Mouse (Mus musculus) adrenal gland, adult (tissue): Measurements from ENCODE around the gene Ccdc40.

Experiments
- DNase-seq, 2 experiments: peaks; one replicate each; pipeline ENCODE4 v3.0.0; 2022 to 2023; ENCODE audit warnings: low spot score in 1 of 2; ENCODE audit not compliant: inconsistent age in 2 of 2

The Ccdc40 gene

DNA sequence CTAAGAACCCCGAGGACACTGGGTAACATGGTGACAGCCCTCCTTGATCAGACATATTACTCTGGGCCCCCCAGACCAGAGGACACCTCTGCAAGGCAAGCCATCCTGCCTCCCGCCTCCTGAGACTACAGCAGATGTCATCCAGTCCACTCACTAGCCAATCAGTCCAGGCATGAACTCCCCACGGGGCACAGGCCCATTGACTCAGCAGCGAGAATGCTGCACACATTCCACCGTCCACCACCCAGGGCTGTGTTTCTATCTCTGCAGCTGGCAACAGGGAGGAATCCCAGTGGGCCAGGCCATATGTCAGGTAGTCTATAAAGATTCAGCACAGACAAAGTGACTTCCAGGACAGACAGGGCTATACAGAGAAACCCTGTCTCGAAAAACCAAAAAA, 20.4 kb upstream of the Ccdc40 start:
- DNase-seq: no peak

DNA sequence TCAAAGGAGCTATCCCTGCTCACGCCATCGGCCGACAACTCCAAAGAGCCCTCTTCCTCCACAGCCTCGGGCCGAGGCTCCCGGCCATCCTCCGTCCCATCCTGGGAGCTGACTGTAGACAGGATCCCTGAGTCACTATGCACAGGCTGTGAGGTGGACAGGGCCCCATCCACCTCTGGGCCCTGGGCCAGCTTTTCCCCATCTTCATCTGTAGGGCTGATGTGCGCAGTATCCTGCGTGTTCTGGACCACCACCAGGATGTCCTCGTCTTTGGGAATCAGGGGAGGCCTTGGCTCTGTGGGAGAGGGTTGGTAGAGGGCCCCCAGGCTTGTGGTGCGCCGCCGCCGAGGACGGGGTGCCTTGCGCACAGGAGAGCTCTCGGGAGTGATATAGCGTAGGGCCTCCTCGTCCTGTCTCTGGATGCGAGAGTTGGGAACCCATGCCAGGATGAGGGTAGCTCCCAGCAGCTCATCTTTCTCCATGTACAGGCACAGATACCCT, 19.5 kb upstream of the Ccdc40 start:
- no peak for DNase-seq

DNA sequence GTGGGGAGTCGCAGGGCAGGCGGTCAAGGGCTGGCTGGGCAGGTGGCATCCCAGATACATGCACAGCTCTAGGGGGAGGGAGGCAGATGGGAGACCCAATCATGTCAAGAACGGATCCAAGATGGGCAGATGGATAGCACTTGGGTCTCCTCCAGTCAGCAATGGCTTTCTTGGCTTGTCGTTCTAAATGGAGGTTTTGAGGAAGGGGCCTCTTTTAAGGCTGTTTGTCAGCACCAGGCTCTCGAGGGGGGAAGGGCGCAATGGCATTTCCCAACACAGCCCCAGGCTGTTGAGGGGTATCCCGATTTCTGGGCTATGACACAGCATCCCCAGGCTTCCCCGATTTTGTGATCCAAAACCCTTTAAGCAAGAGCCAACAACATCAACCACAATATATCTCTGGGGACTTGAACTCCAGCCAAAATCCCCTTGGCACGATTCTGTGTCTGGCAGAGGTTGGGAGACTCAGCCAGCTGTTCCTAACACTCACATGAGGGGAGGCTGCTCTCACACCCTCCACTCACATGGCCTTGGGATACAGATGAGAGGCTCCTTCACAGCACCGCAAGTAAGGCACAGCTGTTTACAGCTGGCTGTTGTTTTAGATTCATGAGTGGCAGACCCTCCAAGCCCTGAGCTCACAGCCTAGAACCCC, 18.9 kb upstream of the Ccdc40 start:
- DNase-seq: peak in 1 of 2 experiments; percentile 71

DNA sequence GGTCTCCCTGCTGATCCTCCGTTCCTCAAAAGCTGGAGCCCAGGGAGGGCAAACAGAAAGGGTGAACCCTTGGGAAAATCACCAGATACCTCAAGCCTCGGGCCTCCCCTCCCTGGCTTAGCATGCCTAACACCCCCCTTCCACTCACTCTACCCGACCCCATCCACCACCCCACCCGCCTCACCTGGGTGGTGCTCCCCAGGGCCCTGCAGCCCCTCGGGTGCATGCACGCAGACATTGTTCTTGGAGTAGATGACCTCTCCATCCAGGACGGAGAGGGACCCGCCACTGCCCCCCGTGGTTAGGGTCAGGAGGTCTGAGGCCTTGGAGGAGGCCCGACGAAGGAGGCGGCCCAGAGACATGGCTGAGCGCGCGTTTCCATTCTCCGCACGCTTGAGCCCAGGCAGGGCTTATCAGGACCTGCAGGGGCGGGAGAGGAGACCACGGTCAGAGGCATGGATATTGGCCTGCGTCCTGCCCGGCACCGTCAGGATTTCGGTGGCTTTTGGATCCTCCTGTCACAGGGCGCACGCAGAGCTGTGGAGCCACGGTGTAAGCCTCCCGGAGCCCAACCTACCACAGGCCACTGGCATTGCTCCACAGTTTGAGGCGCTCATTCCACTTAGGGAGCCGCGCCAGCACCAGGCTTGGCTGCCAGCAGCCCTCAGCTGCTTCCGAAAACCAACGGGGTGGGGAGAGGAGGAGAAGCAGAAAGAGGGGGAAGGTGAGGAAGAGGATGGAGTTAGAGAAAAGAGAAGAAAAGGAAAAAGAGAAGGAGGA, 17.9 kb upstream of the Ccdc40 start:
- peak in 1 of 2 experiments; percentile 61 for DNase-seq

DNA sequence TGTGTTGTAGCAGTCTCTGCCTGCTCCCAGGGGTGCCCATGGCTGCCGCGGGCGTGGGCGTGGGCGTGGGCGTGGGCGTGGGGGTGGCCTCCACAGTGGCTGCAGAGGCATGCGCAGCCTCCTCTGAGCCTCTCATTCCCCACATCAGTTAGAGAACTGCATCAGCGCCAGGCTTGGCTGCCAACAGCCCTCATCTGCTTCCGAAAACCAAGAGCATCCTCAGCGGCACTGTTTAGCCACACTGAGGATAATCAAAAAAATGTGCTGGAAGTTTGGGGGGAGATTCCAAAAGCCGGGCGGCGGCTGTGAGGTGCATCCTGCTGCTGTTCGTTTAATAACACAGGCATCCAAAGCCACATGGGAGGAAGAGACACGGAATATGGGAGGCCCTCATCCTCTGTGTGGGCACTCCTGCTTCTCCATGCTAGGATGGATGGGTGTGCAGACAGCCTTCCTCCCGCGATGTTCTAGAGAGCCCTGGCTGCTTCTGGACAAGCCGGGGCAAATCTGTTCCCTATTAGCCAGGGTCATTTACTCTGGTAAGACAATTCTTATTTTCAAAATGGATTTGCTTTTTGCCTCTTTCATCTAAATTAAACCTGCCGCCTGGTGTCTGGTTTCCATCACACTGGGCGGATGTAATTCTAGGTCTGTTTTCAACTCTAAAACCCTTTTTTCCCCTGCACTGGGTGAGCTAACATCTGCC, 16.6 kb upstream of the Ccdc40 start:
- DNase-seq: no peak

DNA sequence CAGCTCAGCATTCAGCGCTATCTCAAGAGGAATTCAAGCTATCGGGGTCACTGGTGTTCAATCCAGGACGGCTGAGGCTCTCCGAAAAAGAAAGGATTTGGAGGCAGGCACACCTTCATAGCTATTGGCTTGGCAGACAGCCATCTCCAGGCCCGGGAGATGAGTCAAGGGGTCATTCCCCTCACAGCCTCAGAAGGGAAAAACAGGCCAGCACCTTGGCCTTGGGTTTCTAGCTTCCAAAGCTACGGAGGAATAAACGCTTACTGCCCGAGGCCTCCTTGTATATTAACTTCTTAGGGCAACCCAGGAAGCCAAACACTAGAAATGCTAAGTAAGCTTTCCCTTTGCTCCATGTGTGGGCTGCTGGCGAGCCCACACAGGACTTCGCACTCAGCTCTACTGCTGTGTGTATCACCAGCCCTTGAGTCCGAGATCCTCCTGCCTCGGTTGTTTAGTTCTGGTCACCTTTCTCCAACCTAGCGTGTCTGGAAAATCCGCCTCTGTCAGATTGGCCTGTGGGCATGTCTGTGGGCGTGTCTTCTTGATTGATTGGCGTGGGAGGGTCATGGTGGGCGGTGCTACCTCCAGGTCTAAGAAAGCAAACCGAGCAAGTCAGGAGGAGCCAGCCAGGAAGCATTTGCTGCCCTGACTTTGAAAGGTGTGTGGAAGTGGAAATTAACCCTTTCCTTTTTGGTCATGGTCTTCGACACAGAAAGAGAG, 15.0 kb upstream of the Ccdc40 start:
- peak; percentile 79 to 87 for DNase-seq

DNA sequence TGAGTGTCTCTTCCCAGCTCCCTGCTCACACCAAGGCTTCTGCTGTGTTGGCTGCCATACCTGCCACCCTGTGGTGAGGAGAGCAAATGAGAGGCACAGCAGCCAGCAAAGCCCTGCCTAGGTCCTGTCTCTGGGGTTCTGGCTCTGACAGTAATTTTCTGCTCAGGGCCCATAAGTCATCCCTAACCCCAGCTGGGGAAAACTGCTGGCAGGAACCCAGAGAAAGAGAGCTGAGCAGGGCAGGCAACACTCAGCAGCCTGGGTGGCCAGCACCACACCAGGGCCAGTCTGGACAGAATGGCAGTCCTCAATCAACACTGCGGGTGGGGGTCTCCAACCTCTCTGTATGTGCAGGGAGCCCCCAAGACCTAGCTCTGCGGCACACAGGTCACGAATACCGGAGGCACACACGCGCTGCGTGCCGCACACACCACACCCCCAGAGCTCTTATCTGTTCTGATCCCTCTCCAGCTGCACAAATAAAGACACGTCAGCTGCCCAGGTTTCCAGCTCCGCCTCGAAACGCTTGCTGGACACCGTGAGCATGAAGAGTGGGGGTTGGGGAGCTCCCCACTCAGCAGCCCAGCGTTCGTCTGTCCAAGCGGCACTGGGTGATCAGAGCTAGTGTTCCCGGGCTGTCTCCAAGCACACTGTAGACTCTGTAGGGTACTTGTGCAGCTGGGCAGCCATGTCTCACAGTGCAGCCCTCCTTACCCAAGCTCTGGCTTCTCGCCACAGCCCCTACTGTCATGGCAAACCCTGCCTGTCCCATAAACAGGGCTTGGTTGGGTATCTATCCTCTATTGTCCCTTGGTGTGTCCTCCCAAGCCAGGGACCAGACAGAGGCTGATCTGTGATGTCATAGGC, 13.1 kb upstream of the Ccdc40 start:
- peak; percentile 84 to 92 for DNase-seq

DNA sequence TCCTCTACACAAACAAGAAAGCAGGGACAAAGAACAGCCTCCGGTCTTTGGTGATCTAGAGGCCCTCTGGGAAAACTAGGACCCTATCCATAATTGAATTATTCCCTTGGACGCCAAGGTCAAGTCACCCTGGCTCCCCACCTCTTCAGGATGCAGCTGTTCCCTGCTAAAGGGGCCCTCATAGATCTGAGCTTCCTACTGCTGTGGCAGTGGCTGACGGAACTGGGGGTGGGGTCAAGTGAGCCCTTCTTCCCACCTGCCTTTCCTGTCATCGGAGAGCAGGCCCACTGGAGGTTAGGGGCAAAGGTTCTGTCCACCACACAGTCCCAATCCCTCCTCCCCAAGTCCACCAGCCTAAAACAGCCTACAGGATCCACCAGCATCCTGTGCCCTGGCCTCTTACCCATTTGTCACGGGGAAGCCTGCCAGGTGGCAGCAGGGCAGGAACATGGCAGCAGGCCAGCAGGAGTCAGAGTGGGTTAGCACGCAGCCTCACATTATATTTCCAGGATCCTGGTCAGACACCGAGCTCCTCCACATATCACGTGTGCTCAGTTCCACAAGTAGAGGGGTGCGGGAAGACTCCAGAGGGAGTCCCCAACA, 12.4 kb upstream of the Ccdc40 start:
- peak; percentile 67 to 80 for DNase-seq

DNA sequence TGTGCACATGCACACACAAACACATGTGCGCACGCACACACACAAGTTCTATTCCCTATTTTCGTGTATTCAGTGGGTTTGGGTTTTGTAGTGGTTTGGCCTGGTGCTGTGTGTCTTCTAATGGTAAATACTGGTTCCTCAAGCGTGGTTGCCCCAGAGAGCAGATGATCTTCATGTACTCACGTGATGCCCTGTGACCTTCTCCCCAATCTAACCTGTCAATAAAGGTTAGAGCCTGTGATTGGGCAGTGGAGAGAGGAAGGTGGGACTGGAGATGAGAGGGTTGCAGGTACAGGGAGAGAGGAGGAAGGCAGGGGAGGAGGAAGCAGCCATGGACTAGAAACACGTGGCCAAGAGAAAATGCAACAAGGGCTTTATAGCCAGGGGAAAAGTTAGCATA, 10.5 kb upstream of the Ccdc40 start:
- DNase-seq: no peak

DNA sequence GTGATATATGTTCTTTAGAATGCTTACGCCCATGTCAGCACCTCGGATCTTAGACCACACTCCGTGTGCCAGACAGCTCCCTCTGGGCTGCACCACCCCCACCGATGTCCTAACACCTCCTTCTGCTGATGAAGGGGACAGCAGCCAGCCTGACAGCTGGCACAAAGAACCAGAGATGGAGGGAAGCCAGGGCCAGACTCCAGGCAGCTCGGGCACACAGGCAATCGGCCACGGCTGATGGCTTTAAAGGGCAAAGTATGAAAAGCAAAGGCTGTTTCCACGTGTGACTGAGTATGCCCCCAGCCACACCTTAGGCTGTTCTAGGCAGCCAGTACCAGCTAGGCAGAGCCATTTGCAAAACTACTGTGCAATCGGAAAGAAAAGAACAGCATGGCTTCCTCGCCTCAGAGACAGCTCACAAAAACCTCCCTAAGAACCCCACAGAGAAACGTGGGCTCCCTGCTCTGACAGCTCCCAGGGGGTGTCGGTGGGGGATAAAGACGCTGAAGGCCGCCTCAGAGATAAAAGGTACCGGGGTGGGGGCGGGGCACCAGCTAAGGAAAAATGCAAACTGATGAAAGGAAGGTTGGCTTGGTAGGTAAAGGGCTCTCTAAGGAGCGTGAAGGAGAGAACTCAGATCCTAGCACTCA, 8.4 kb upstream of the Ccdc40 start:
- DNase-seq: peak in 1 of 2 experiments; percentile 77

DNA sequence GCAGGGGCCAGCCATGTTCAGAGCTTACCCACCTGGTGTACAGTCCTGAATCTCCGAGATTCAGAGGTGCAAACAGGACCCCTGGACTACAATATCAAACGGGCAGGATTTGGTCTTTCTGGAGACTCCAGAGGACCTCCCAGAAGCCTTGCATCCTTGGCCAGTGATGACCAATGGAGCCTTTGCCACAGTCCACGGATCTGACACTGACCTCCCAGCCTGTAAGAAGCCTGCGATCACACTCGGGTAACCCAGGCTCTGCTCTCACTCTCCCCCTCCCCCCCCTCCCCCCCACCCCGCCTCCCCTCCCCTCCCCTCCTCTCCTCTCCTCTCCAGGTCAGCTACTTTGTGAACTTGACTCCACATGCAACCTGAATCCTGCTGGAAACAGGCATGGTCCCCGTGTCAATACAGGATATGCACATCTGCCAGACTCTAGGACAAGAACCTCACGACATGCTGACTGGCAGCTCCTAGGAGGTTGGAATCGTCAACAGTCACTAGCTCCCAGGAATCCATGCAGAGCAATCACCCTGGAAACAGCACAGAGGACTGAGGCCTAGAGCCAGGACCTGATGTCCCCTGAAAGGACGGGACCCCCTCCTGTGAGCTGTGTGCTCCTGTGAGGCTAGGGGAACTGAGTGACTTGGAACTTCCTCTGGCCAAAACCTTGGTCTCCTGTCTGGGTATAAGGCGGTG, 6.4 kb upstream of the Ccdc40 start:
- no peak for DNase-seq

DNA sequence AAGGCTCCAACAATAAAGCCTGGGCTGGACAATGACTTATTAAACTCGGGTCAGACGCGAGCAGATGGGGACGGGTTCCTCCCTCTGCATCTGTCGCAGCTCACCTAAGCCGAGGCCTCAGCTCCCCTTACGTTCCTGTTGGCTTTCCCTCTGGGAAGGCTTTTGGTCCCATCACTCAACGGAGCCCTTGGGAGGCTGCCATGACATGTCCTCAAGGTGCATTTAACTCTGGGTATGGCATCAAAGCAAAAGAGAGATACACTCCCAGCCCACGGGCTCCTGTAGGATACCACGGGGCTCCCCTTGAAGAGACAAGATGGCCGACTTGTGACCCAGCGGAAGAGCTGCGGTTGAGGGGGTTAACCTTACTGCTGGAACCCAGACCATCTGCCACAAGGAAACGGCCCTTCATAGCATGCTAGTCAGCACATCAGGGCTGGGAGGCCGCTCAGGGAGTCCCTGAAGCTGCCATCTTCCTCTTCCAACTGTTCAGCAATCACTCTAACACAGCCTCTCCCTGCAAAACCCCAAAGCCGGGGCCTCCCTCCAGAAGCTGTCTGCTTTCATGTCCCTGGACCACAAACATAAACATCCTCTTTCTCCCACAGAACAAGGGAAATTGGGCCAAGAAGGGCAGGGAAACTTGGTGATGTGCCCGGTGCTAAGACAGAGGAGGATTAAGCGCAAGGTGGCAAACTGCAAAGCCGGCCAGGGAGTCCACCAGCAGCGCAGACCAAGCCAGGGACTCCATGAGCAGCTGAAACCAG, 5.1 kb upstream of the Ccdc40 start:
- DNase-seq: no peak

DNA sequence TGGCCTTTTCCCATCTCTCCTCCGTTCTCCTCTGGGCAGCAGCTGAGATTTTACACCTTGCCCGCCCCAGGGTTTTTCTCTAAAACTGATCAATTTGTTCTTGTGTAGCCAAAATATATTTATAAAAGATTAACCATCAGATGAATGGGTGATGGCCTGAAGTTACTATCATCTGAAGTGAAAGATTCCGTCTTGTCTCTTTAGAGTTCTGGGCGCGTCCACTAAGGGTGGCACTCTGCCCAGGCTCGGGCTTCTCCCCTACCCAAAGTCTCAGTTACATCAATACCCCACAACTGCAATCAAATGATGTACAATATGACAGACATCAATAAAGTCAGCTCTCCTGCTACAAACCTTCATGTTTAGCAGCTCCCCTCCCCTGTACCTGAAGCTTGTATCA, 3.4 kb upstream of the Ccdc40 start:
- DNase-seq: no peak

DNA sequence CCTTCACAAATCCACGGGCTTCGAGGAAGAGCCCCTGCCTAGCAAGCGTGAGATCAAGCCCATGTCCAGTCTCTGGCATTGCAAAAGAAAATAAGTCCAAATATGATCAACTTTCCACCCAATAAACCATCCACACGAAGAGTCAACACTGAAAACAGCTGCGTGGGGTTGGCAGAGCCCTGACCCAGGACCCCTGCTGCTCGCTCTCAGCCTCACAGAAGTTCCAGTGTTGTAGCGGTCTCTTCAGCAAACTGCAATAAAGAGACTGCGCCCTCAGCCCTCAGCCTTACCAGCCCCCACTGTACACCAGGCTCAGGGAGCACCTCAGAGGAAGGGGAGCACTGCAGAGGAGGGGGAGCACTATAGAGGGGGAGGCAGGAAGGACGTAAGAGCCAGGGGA, 2.7 kb upstream of the Ccdc40 start:
- DNase-seq: no peak

DNA sequence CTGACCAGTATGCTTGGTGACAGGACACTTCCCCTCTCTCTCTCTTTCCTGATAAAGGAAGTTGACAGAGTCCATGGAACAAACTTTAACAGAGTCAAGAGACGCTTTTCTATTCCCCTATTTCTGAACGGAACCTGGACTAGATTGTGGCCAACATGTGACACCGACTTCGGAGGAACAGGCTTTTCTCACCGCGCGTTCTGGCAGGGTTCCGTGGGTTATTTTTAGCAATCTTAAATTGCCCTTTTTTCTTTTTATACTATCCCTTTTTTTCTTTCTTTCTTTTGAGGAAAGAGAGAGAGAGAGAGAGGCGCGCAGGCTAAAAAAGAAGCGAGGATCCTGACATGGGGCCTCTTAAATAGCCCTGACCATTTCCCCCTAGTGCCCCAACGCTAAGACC, 781 bp upstream of the Ccdc40 start:
- DNase-seq: peak in 1 of 2 experiments; percentile 52

DNA sequence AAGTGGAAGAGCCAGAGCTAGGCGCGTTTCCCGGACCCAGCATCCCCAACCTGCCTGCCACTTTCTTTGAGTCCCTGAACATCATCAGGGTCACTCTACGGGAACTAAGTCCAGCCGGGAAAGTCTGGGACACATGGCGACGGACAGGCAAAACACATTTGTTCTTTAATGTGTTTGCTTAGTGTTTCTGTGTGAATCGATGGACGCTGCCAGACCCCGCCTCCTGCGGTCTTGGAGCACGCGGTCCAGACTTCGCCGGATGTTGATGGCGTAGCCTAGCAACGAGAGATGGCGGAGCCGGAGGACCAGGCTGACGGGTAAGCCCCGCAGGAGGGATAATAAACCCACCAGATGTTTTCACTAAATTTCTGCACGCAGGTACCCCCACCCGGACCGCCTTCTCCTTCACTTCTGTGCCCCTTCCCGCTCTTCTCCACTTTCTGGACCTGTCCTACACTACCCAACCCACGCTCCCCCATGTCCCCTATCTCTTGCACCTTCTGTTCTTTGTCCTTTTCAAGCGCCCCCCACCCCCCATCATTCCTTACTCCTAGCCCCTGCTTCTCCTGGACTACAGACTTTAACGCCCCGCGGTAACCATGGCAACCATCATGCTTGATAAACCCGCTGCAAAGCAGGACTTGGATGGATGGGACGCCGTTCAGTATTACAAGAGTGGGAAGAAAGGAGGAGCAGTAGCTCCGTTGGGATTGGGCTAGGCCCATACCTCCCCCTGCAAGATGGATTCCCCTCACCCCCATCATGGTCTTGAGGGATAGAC, 664 bp downstream of the Ccdc40 start:
- peak; percentile 65 to 81 for DNase-seq

DNA sequence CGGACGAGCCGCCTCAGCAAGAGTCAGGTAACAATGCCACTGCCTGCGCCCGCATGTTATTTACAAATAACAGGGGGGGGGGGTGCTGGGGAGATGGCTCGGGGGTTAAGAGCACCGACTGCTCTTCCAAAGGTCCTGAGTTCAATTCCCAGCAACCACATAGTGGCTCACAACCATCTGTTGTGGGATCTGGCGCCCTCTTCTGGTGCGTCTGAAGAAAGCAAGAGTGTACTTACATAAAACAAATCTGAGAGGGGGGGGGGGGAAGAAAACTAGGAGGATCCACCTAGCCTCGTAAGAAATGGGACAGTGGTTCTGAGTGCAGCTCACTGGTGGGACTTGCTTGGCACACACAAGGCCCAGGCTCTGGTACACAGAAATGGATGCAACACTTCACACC, 6.4 kb downstream of the Ccdc40 start:
- no peak for DNase-seq
